Mouse (Mus musculus): ENCODE data around the gene Thbs2. TPM values are rescaled to one million over a fixed set of nuclear protein-coding genes. Genes with fewer than 3 reads are reported as not detected.

Thbs2 gene
- total RNA-seq (2021) = 1 to 10 TPM; 5.5 to 5.6 TPM

DNA sequence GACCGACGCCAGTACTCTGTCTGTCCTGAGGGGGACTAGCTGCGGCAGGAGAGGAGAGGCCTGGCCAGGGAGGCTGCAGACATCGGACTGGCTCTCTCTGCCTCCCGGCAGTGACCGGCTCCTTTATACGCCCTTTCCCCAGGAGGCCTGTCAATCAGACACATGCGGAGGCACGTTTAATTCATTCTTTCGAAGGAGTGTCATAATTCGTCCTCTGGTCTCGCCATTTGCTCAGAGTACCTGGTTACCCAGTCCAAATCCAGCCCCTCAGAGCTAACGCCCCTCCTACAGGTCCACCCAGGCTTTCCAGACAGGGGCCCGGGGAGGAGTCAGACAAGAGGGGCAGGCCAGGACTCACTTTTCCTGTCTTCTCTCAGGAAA lies at the start of gene Thbs2:
Gene Thbs2 (minus strand): TSS at position 242 of the 381 bp plus-strand sequence.
- intact Hi-C loops (cut with DNase I) = no loop called here
- peak; percentile 39 for DNase-seq

DNA sequence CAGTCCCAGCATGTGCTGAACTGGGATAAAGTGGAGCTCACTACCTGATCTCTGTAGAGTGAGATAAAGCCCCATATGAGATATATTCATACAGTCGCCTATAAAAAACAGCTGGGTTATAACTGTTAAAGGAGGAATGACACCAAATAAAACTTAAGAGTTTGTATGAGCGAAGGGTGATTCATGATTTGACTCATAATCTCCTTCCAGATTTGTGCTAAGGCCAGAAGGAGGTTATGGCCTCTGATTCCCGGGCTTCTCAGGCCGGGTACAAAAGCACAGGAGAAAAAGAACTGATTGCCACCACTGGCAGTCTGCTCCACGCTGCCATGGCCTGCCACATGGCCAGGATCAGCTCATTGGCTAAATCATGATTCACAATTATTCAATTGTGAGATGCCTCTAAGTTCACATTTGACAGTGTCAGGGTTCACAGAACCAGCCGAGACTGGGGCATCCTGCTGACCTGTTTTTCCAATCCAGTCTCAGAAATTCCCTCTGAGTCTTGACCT lies 41.5 kb upstream of the Thbs2 start:
- no peak for DNase-seq
- intact Hi-C loops (cut with DNase I) = no loop called here

DNA sequence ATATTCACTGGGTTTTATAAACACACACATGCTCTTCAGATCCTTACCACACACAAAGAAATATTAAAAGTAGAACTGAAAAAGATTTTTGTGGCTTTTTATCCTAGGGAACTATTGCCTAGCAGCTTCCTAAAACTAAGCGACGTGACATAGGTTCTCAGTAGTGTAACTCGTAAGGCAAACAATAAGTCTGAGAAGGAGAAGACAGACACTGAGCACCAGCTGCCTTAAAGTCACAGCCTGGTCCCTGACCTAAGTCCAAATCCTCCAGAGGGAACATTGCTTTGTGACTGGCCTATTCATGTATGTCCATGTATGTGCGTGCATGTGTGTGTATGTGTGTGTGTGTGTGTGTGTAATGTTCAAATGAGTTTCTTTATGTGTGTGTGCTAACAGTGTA lies 40.3 kb upstream of the Thbs2 start:
- no peak for DNase-seq
- intact Hi-C loops (cut with DNase I) = no loop called here

DNA sequence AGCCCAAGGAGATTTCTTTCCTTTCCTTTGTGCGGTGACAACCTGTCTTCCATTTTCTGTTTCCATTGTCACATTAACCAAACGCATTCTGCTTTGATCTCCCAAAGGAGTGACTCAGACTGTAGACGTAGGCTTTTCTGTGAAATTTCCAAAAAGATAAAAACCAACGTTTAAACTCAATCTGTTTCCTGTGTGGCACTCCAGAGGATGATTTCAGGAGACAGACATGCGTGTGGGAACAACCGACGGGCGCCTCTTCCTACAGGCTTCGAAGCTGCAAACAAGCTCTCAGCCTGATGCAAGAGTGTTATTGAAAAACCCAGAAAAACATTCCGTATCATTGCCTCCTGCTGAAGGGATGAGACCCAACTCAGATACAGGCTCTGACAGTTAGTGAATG lies 39.9 kb upstream of the Thbs2 start:
- no peak for DNase-seq
- intact Hi-C loops (cut with DNase I) = no loop called here

DNA sequence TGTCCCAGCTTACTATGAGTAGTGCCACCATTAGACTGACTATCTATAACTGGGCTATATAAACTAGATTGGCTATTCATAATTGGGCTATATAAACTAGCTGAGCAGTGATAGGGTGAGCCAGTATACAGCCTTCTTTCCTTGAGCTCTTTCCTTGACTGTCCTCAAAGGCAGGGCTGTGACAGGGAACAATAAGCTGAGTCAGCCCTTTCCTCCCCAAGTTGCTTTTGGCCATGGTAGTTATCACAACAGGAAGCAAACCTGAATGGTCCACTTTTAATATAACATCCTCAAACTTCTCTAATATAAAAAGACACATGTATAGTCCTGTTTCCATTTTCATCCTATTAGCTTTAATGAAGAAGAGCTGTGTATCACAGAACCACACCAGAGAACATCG lies 39.0 kb upstream of the Thbs2 start:
- no peak for DNase-seq
- intact Hi-C loops (cut with DNase I) = no loop called here

DNA sequence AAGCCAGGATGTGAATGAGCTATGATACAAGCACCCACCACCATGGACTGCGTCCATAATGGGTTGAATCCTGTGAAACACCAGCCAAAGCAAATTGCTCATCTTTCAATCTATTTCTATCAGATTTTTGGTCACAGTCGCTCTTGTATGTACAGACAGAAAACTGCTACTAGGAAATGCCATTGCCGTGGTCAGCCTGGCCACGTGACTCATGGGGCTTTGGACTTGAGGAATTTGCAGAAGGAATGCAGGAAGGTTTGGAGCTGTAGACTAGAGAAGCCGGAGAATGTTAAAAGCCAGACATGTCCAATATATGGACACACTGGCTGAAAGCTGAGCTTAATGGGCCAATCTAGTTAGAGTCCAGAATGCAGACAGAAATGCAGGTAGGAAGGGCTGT lies 36.6 kb upstream of the Thbs2 start:
- DNase-seq = no peak
- intact Hi-C loops (cut with DNase I) = no loop called here

DNA sequence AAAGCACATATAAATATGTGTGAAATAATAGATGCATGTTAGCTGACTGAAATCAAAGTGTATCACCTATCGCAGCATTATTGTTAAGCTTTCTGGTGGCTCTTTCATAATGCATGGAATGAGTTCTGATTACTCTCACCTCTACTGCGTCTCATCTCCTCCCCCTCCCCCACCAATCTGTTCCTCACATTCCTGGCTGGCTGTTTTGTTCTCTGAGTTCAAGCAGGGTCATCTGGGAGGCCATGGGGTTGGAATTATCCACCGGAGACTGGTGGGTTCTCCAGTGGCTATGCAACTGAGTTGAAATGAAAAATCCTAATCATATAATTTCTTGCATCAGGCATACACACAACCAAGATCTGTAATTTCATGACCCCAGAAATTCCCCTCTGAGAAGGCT lies 33.4 kb upstream of the Thbs2 start:
- intact Hi-C loops (cut with DNase I) = no loop called here
- no peak for DNase-seq

DNA sequence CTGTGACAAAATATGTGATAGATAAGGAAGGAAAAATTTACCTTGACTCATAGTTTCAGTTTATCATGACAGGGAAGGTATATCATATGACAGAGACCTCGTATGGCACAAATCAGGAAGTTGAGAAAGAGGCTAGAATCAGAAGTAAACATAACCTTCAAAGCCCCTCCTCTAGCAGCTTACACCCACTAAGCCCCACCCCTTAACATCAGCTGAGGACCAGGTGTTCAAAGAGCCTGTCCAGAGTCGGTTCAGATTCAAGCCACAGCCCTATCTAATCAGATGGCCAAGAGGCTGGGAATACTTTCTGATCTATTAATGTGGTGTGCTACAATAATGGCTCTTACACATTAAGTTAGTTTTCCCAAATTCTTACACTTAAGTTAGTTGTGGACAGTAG lies 30.8 kb upstream of the Thbs2 start:
- intact Hi-C loops (cut with DNase I) = no loop called here
- DNase-seq = no peak

DNA sequence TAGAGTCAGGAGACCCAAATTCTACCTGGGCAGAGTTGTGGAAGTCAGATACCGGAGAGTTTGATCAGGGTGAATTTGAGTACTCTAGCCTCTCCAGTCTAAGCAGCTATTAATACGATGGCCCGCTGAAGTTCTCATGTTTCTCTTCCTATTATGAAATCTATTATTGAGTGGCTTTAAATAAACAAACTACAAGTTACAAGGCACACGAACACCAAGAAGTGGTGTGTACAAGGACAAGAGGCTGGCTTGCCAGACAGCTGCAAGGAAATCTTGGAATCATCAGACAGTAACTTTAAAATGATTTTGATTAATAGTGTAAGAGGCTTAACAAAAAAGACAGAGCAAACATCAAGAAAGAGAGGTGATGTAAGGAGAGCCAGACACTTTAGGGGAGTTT lies 27.3 kb upstream of the Thbs2 start:
- DNase-seq = no peak
- intact Hi-C loops (cut with DNase I) = no loop called here

DNA sequence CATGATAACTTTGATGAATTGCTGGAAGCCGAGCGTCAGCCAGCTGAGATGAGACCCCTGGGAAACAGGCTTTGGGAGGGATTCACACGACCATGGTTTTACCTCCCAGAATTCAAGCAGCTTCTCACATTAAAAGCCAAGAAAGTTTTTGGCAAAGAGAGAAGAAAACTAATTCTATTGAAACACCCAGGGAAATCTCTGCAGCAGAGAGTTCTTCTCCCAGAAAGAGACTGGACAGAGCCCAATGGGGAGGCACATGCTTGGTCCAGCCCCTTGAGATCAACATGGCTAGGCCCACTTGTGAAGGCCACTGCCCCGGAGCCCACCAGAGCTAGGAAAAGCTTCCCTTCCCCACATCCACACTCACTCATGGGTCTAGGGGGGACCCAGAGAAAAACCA lies 26.9 kb upstream of the Thbs2 start:
- intact Hi-C loops (cut with DNase I) = no loop called here

DNA sequence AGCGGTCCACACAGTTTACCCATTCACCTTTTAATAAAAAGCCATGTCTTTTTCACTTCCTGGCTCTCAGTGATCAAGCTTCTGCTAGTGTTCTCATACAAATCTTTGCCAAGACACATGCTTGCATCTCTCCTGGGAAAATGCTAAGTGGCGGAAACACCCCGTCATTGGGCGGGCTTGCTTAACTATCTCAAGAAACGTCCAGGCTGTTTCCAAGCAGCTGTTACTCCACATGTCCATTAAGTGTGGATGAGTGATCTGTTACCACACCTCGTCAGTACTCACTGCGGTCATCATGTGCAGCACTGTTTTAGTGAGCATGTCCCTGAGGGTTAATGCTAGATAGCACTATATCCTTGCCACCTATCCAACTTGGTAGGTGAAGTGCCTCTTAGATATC lies 26.2 kb upstream of the Thbs2 start:
- intact Hi-C loops (cut with DNase I) = no loop called here
- peak; percentile 40 for DNase-seq

More for the DNA sequence above, 26.9 kb upstream of the Thbs2 start:
- DNase-seq = no peak

DNA sequence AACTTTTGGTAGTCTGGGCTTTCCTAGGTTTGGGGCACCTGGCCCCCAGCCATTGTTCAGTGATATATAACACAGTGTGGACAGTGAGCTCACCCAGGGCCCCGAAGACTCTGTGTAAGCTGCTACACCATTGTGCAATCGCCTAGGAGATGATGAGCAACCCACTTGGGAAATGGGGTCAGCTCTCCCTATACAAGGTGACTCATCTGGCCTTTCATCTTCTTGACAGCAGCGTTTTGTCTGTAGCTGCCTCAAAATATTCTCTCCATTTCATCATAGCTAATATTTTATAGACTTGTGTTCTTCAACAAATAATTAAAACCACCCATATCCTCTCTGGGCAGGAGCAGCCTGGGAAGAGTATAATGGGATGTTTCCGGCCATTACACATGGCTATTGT lies 24.8 kb upstream of the Thbs2 start:
- no peak for DNase-seq
- intact Hi-C loops (cut with DNase I) = no loop called here

DNA sequence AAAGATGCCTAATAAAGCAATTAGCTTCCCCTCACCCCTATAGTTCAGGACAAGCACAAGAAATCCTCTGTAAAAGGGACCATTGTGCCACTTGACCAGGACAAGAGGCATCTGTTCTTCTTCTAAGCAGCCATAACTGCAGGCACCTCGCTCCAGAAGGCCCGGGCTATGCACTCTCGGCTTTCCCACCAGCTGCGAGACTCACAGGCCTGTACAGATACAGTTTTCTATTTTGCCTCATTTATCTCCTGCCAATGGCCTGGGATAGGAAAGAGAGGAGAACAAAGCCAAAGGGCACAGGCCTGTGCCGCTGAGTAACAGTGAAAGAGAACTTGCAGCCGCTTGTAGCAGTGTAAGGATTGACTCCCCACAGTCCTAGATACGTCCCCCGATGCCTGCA lies 20.7 kb upstream of the Thbs2 start:
- intact Hi-C loops (cut with DNase I) = no loop called here
- no peak for DNase-seq

DNA sequence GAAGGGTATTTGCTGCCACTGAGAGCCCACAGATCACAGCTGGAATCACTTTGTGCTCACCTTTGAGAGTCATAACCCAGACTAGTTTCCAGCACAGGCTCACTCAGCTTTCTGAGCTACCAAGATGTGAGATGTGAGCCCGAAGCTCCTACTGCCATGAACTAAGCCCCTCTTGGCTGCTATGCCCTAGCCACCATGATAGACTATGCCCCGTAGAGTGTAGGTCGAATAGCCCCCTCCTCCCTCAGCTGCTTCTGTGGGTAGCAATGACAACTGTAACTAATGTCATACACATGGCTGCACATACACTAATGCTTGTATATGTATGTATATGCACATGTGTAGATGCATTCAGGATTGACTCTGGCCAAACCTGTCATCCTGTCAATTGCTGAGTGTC lies 20.3 kb upstream of the Thbs2 start:
- intact Hi-C loops (cut with DNase I) = no loop called here
- no peak for DNase-seq

DNA sequence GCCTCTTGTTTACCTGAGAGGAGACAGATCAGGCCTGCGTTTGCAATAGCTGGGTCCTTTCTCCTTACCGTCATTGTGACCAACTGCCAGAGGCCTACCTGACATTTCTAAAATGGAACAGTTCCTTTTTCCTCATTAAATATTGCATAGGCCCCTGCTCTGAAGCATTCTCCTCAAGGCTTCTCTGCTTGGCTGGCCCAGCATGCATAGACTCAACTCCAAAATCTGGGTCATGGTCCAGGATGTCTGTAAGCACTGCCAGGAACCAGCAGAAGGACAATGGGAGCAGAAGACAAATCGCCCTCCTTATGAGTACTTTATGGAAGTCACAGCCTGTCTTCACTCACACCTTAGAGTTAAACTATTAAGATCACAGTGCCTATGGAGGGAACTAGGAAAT lies 17.7 kb upstream of the Thbs2 start:
- intact Hi-C loops (cut with DNase I) = no loop called here
- no peak for DNase-seq

DNA sequence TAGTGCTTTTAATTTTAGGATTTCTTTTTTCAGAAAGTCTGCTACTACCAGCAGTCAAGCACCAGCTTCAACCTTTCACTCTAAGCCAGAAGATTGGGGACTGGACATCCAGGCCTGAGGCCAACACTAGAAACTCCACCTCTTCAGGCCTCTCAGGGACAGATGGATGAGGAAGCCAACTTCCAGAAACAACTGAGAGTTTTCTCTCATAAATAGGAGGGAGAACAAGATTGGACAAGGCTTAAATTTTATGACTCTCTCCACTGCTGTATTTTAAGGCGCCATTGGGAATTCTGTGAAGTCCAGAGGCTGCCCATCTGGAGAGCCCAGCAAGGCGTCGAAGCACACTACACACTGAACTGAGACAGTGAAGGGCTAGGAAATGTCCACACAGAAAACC lies 17.0 kb upstream of the Thbs2 start:
- intact Hi-C loops (cut with DNase I) = no loop called here

DNA sequence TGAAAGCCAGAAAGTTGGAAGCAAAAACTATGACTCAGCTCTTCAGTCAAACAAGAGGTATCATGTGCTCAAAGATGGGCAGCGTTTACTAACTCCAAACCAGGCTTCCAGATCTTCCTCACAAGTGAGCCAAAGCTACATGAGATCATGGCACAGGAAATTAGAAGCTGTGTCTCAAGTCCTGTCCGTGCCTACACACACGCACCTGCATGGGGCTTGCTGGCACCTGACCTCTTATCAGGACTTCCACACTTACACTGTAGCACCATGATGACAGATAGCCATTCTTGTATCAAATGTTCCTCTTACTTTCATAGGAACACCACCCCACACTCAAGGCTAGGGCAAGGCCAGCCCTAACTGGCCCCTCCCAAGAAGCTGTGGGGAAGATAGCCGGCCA lies 12.0 kb upstream of the Thbs2 start:
- DNase-seq = no peak
- intact Hi-C loops (cut with DNase I) = no loop called here

More for the DNA sequence above, 17.0 kb upstream of the Thbs2 start:
- DNase-seq = no peak

DNA sequence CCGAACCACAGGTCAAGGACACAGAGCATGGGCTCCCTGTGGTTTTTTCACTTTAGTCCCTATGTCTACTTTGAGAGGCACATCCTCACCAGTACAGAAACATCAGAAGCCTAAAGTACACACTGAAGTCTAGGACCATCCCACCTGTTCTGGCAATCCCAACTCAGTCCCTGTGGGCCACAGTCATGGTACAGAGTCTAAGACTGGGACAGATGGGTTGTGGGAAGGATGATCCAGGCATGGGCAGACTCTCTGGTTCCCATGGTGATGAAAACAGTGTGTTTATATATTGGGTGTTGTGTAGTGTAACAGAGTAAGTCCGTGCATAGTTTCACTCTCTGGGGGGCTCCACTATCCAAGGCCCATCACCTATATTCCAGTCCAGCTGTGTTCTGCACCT lies 11.4 kb upstream of the Thbs2 start:
- intact Hi-C loops (cut with DNase I) = no loop called here
- no peak for DNase-seq

DNA sequence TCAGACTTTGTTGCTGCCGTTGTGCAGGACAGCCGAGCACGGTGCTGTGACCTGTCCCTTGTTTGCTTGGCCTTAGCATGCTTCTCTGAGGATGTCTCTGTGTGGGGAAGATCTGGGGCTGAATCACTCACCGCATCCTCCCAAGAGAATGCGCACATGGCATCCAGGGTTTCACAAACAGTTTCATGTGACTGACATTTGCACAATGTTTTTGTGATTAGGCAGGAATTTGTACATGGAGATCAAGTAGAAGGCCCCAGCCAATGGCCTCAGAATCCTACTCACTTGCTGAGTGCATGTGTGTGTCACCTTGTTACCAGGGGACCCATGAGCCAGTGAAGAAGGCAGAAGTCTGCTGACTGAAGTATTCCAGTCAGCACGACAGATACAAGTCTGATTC lies 9.7 kb upstream of the Thbs2 start:
- intact Hi-C loops (cut with DNase I) = no loop called here
- DNase-seq = no peak

DNA sequence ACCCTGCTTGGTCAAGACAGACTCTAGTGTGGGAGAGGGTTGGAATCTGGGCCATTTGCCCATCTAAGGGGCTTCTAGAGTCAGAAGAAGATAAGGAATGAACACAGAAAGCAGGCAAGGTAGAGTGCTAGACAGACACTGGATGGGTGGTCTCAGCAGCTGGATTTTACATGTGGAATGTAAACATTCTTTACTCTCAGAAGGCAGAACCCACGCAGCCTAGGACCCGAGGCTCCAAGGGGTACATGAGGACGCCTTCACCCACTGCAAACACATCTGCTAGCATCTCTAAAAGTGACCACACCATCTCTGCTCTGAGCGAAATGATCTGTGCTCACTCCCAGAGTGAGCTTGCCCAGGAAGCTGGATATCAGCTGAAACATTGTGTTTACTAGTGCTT lies 9.2 kb upstream of the Thbs2 start:
- DNase-seq = no peak
- intact Hi-C loops (cut with DNase I) = no loop called here

DNA sequence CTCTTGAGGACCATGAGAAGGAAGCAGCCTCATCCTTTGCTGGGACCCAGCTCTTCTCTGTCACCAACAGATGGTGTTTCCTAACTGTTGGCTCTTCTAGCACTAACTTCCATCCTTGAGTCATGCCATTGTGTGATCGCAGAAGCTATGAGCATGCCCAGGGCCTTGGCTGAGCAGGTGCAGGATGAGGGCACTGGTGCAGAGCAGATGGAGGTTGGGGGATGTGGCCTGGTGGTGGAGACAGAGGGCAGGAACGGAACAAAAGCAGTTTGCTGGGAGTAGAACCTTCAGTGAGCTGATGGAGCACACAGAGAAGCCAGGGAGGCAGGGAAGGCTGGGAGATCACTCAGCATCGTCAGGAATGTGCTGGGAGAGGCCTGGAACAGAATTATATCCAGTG lies 8.7 kb upstream of the Thbs2 start:
- intact Hi-C loops (cut with DNase I) = no loop called here
- DNase-seq = peak; percentile 50

DNA sequence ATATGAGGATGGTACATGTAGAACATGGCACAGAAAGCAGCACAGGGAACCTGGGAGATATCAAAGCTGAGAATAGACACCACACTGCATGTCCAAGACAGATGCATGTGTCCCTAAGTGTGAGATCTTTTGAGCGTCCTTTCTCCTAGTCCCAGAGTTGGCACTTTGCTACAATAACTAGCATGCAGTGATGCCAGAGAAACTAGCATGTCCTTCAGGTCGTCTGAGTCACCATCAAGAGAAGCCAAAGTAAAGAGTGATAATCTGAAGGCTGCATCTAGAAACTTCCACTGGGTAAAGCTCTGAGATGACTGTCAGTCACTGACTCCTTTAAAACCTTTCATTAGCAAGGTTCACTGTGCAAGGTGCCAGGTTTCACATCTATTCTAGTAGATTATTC lies 7.9 kb upstream of the Thbs2 start:
- DNase-seq = no peak
- intact Hi-C loops (cut with DNase I) = no loop called here

DNA sequence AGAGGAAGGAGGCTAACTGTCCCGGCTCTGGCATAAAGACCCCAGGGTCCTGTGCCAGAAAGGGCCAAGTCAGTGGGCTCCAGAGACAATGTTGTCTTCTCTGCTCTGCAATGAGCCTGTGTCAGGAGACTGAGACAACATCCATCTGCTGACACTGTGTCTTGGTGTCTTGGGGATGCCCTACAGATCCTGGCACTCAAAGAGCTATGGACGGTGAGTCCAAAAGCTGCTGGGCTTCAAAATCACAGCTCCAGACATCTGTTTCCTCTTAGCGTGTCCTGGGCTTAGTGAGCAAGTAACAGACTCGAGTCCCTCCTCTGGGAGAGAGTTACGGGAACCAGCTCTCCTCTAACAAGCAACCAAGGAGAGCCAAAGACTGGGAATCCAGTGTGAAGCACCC lies 6.2 kb upstream of the Thbs2 start:
- no peak for DNase-seq
- intact Hi-C loops (cut with DNase I) = no loop called here

DNA sequence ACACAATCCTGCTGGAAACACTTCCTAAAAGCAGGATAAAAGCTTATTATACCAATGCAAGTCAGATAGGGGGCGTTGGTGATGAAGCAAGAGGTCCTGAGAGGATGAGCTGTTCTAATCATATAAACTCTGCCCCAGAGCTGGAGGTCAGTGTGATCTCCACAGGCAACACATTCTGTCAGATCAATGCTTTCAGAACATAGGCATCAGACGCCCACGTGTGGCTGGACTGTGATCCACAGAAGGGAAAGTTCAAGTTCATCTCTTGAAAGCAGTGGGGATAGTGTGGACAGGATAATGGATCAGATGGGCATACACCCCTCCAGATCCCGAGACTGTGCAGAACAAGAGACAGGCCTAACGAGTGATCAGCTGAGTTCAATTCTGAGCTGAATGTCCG lies 4.2 kb upstream of the Thbs2 start:
- no peak for DNase-seq
- intact Hi-C loops (cut with DNase I) = no loop called here

Measured in left cerebral cortex, postnatal 4 days (tissue).